11 mouse cellular contexts compared by ENCODE assay signal in genomic region chr13:30986934-30987455, GRCm38 (mm10). TPM values are rescaled to one million over a fixed set of nuclear protein-coding genes. Genes with fewer than 3 reads are reported as not detected.
DNase-seq lines count a peak whose midpoint lies in the region; ATAC-seq and TF ChIP-seq lines count a peak whose summit lies in the region.
"Had no signal": no experiment of that assay in that cellular context is flagged by ENCODE, and none has a peak within 500 bp of the region (broad histone marks: within the 10 kb centered on the region; RNA-seq: fewer than 3 reads in every experiment).

No protein-coding gene starts in this region.

- no peak for TF ChIP-seq EP300 in lung, postnatal 0 days (IDR thresholded peaks at IDR 0.05)

- no peak overlapping the region for H3K9ac ChIP-seq in heart, embryonic 11.5 days (ENCODE audit: low read depth, low read length)
- no peak overlapping the region for H3K9ac ChIP-seq in lung, postnatal 0 days (replicated peaks; ENCODE audit: low read depth)
- no peak overlapping the region for H3K9ac ChIP-seq in forebrain, embryonic 12.5 days
- H3K9ac ChIP-seq: limb, embryonic 13.5 days had no signal

- no peak overlapping the region for H3K4me2 ChIP-seq in heart, embryonic 11.5 days
- H3K4me2 ChIP-seq in lung, postnatal 0 days (replicated peaks; ENCODE audit: low read depth, low read length) = peak overlapping the region; percentile 70; the same call in 1 of the 2 replicates
- H3K4me2 ChIP-seq in forebrain, embryonic 12.5 days = no peak overlapping the region

- H3K27ac ChIP-seq in heart, embryonic 11.5 days (ENCODE audit: low read depth, low read length) = no peak overlapping the region
- no peak overlapping the region for H3K27ac ChIP-seq in lung, postnatal 0 days (ENCODE audit: low read length)
- H3K27ac ChIP-seq in forebrain, embryonic 12.5 days = no peak overlapping the region
- H3K27ac ChIP-seq: limb, embryonic 13.5 days had no signal

- peaks cover 5% of the 10 kb centered on the region for H3K27me3 ChIP-seq in heart, embryonic 11.5 days (ENCODE audit: control insufficient read depth, insufficient read depth, low read length)
- H3K27me3 ChIP-seq in lung, postnatal 0 days (replicated peaks; ENCODE audit: insufficient read depth, low read length) = 0 out of 2 replicates have a peak, but pooled peaks cover 5% of the 10 kb centered on the region
- H3K27me3 ChIP-seq in forebrain, embryonic 12.5 days = peaks cover 30% of the 10 kb centered on the region

- no peak for TF ChIP-seq CTCF in lung, postnatal 0 days (IDR thresholded peaks at IDR 0.05)

- H3K4me1 ChIP-seq in heart, embryonic 11.5 days (ENCODE audit: control insufficient read depth, insufficient read depth, low read length) = 0 out of 2 replicates have a peak, but pooled peaks cover 3% of the 10 kb centered on the region
- H3K4me1 ChIP-seq in lung, postnatal 0 days (ENCODE audit: insufficient read depth, low read depth, low read length) = no peaks in the 10 kb centered on the region
- H3K4me1 ChIP-seq in forebrain, embryonic 12.5 days = peaks cover 13% of the 10 kb centered on the region; the same call in 1 of the 2 replicates

- intact Hi-C loops in heart, postnatal 10 days (cut with DNase I) = loop anchor here (5.0 to 10.0 kb wide), 3 partner anchors 325 to 640 kb away; partner anchors contain the start of genes A530084C06Rik, Foxf2 and Foxq1

- no peak for ATAC-seq in heart, embryonic 11.5 days (replicated peaks; ENCODE audit: insufficient number of reproducible peaks, low FRiP score, low TSS enrichment)
- no peak for ATAC-seq in lung, postnatal 0 days
- no peak for ATAC-seq in activated CD4-positive, CD25-positive, alpha-beta regulatory T cell, adult 4 months
- ATAC-seq in forebrain, embryonic 12.5 days (ENCODE audit: low FRiP score) = no peak

- H3K9me3 ChIP-seq in heart, embryonic 11.5 days (replicated peaks; ENCODE audit: control insufficient read depth, low read length) = no peaks in the 10 kb centered on the region
- no peaks in the 10 kb centered on the region for H3K9me3 ChIP-seq in lung, postnatal 0 days (ENCODE audit: low read length)
- no peaks in the 10 kb centered on the region for H3K9me3 ChIP-seq in forebrain, embryonic 12.5 days
- H3K9me3 ChIP-seq: limb, embryonic 13.5 days had no signal

- H3K4me3 ChIP-seq in heart, embryonic 11.5 days (ENCODE audit: low read depth, low read length) = no peak overlapping the region
- no peak overlapping the region for H3K4me3 ChIP-seq in lung, postnatal 0 days (ENCODE audit: low read depth, low read length)
- H3K4me3 ChIP-seq in forebrain, embryonic 12.5 days (replicated peaks) = no peak overlapping the region
- H3K4me3 ChIP-seq: limb, embryonic 13.5 days had no signal

- peak; percentile 7 to 12 for DNase-seq in heart, postnatal 10 days
- peak; percentile 11 for DNase-seq in retina, postnatal 1 day
- DNase-seq in retina, embryonic 14.5 days (ENCODE audit: low spot score) = no peak
- DNase-seq in lung, postnatal 0 days (ENCODE audit: low spot score) = peak; percentile 21
- no peak for DNase-seq in spleen, postnatal 10 days (ENCODE audit: low spot score in 2 of 2)

- WGBS in heart, embryonic 11.5 days (ENCODE audit: insufficient replicate concordance) = 77% methylated on average over 10 of the region's 10 CpGs
- WGBS in lung, postnatal 0 days = 60% methylated on average over 10 of the region's 10 CpGs
- WGBS in forebrain, embryonic 12.5 days = 65% methylated on average over 10 of the region's 10 CpGs

- no peaks in the 10 kb centered on the region for H3K36me3 ChIP-seq in heart, embryonic 11.5 days (ENCODE audit: control insufficient read depth, insufficient read depth, low read length)
- no peaks in the 10 kb centered on the region for H3K36me3 ChIP-seq in lung, postnatal 0 days (ENCODE audit: insufficient read depth, low read length)
- H3K36me3 ChIP-seq in forebrain, embryonic 12.5 days (replicated peaks) = no peaks in the 10 kb centered on the region
- H3K36me3 ChIP-seq: limb, embryonic 13.5 days had no signal

RNA-seq across cellular contexts. Expression of gene Gm5447, which starts 13.0 kb away (rescaled TPM):
- total RNA-seq in heart, postnatal 10 days (2021) = not detected
- not detected in 2 replicates for polyA plus RNA-seq in heart, embryonic 11.5 days (2014; fragmentation: Nextera tagmentation; extraction: Ambion mirVana)
- 0.06 and 0.30 TPM in 2 replicates for polyA plus RNA-seq in lung, postnatal 0 days (2015; fragmentation: Nextera tagmentation; extraction: Ambion mirVana)
- polyA plus RNA-seq in activated CD4-positive, CD25-positive, alpha-beta regulatory T cell, adult 4 months (2017; shearing (Covaris generic)) = under 1 TPM in 1 of 2 experiments, not detected in 1; 0.19 TPM
- 0.18 TPM in 1 of 2 replicates, not detected in the other for polyA plus RNA-seq in forebrain, embryonic 12.5 days (2016; fragmentation: Nextera tagmentation; extraction: Ambion mirVana)
- polyA plus RNA-seq: limb, embryonic 13.5 days; neural tube, embryonic 11.5 days had no signal

RNA-seq across cellular contexts. Expression of gene Exoc2, which starts 13.1 kb away (rescaled TPM):
- total RNA-seq in heart, postnatal 10 days (2021) = 10 to 100 TPM; 18.5 to 20.6 TPM
- 25.8 and 27.0 TPM in 2 replicates for polyA plus RNA-seq in heart, embryonic 11.5 days (2014; fragmentation: Nextera tagmentation; extraction: Ambion mirVana)
- 17.1 and 21.3 TPM in 2 replicates for polyA plus RNA-seq in lung, postnatal 0 days (2015; fragmentation: Nextera tagmentation; extraction: Ambion mirVana)
- polyA plus RNA-seq in activated CD4-positive, CD25-positive, alpha-beta regulatory T cell, adult 4 months (2017; shearing (Covaris generic)) = 10 to 100 TPM; 71.5 to 76.1 TPM
- polyA plus RNA-seq in forebrain, embryonic 12.5 days (2016; fragmentation: Nextera tagmentation; extraction: Ambion mirVana) = 42.7 and 46.5 TPM in 2 replicates

RNA-seq across cellular contexts. Expression of gene Hus1b, which starts 39.4 kb away (rescaled TPM):
- under 1 TPM; 0.30 to 0.43 TPM for total RNA-seq in heart, postnatal 10 days (2021)
- polyA plus RNA-seq in heart, embryonic 11.5 days (2014; fragmentation: Nextera tagmentation; extraction: Ambion mirVana) = not detected in 2 replicates
- 0.19 TPM in 1 of 2 replicates, not detected in the other for polyA plus RNA-seq in lung, postnatal 0 days (2015; fragmentation: Nextera tagmentation; extraction: Ambion mirVana)
- polyA plus RNA-seq in activated CD4-positive, CD25-positive, alpha-beta regulatory T cell, adult 4 months (2017; shearing (Covaris generic)) = not detected
- polyA plus RNA-seq in forebrain, embryonic 12.5 days (2016; fragmentation: Nextera tagmentation; extraction: Ambion mirVana) = 0.17 TPM in 1 of 2 replicates, not detected in the other
- polyA plus RNA-seq: embryonic facial prominence, embryonic 11.5 days; limb, embryonic 13.5 days; neural tube, embryonic 11.5 days had no signal

Comparison
In these comparisons a context has a peak if more than half of its experiments do, and no peak if none do; other contexts are left out.
1. DNase-seq: peak in heart, postnatal 10 days (2 of 2), retina, postnatal 1 day (single experiment) and lung, postnatal 0 days (single experiment); none in retina, embryonic 14.5 days (single experiment) and spleen, postnatal 10 days (0 of 2).